Mouse (Mus musculus): ENCODE results near the gene Nos1.

The Nos1 gene

GRCm38 (mm10) chr5:117899361-117899760 is 118.5 kb downstream of the Nos1 start:
- DNase-seq, result peak; percentile 10

GRCm38 (mm10) chr5:117900921-117901705 is 120.3 kb downstream of the Nos1 start:
- DNase-seq, result no peak

GRCm38 (mm10) chr5:117903534-117903933 is 122.7 kb downstream of the Nos1 start:
- DNase-seq, result no peak

- DNase-seq, result no peak
Observed at GRCm38 (mm10) chr5:117905728-117906127, 124.9 kb downstream of the Nos1 start.

GRCm38 (mm10) chr5:117909524-117909923 is 128.7 kb downstream of the Nos1 start:
- DNase-seq, result no peak

GRCm38 (mm10) chr5:117916349-117916748 is 135.5 kb downstream of the Nos1 start:
- DNase-seq, result peak; percentile 20

- no peak for DNase-seq
Observed at GRCm38 (mm10) chr5:117916906-117917305, 136.1 kb downstream of the Nos1 start.

- DNase-seq, result no peak
Observed at GRCm38 (mm10) chr5:117921786-117922528, 141.1 kb downstream of the Nos1 start.

GRCm38 (mm10) chr5:117923688-117924087 is 142.9 kb downstream of the Nos1 start:
- no peak for DNase-seq

- DNase-seq, result no peak
Observed at GRCm38 (mm10) chr5:117928553-117928952, 147.7 kb downstream of the Nos1 start.

- no peak for DNase-seq
Observed at GRCm38 (mm10) chr5:117932222-117932621, 151.4 kb downstream of the Nos1 start.

GRCm38 (mm10) chr5:117932862-117933261 is 152.0 kb downstream of the Nos1 start:
- DNase-seq, result peak; percentile 81

- DNase-seq, result no peak
Observed at GRCm38 (mm10) chr5:117936346-117936745, 155.5 kb downstream of the Nos1 start.

GRCm38 (mm10) chr5:117937186-117937585 is 156.4 kb downstream of the Nos1 start:
- no peak for DNase-seq

- no peak for DNase-seq
Observed at GRCm38 (mm10) chr5:117938182-117938581, 157.3 kb downstream of the Nos1 start.

- DNase-seq, result peak; percentile 24
Observed at GRCm38 (mm10) chr5:117939402-117939801, 158.6 kb downstream of the Nos1 start.

- no peak for DNase-seq
Observed at GRCm38 (mm10) chr5:117941552-117941951, 160.7 kb downstream of the Nos1 start.

GRCm38 (mm10) chr5:117946605-117947004 is 165.8 kb downstream of the Nos1 start:
- peak; percentile 45 for DNase-seq

GRCm38 (mm10) chr5:117949393-117949792 is 168.6 kb downstream of the Nos1 start:
- no peak for DNase-seq

GRCm38 (mm10) chr5:117953893-117954292 is 173.1 kb downstream of the Nos1 start:
- no peak for DNase-seq

GRCm38 (mm10) chr5:117954429-117954828 is 173.6 kb downstream of the Nos1 start:
- DNase-seq, result no peak

- no peak for DNase-seq
Observed at GRCm38 (mm10) chr5:117955675-117956420, 175.0 kb downstream of the Nos1 start.

- DNase-seq, result no peak
Observed at GRCm38 (mm10) chr5:117964750-117965149, 183.9 kb downstream of the Nos1 start.

Measured in right cerebral cortex, postnatal 25 days (tissue).